Mouse (Mus musculus) lung, embryonic 15.5 days (tissue): ENCODE measurements around the gene Tmem132d. TPM values are rescaled to one million over a fixed set of nuclear protein-coding genes. Genes with fewer than 3 reads are reported as not detected.

Experiments used
- ATAC-seq: fragments of 200-750 bp; cut with Nextera tagmentation; 2 replicates; pipeline ENCODE4 v1.8.0; 2017; ENCODE audit warnings: moderate number of reproducible peaks, borderline replicate concordance; ENCODE audit not compliant: low FRiP score, low TSS enrichment; ENCODE audit errors: extremely low read depth
- H3K27ac ChIP-seq: fragments of 300-500 bp; sonication (generic); 2 replicates; pipeline ENCODE4 v1.5.1; 2015; ENCODE audit warnings: moderate library complexity, mild to moderate bottlenecking, inconsistent platforms
- H3K27me3 ChIP-seq: fragments of 300-500 bp; sonication (generic); 2 replicates; pipeline ENCODE4 v1.6.1; 2015; ENCODE audit warnings: inconsistent platforms
- H3K36me3 ChIP-seq: fragments of 300-500 bp; sonication (generic); 2 replicates; pipeline ENCODE4 v1.6.1; 2015; ENCODE audit warnings: inconsistent platforms
- H3K4me1 ChIP-seq: fragments of 300-500 bp; sonication (generic); 2 replicates; pipeline ENCODE4 v1.6.1; 2015; ENCODE audit warnings: inconsistent platforms
- H3K4me2 ChIP-seq: fragments of 300-500 bp; sonication (generic); 2 replicates; pipeline ENCODE4 v1.6.1; 2015; ENCODE audit warnings: inconsistent platforms, mild to moderate bottlenecking, moderate library complexity
- H3K4me3 ChIP-seq: fragments of 300-500 bp; sonication (generic); 2 replicates; pipeline ENCODE4 v1.5.1; 2015; ENCODE audit warnings: mild to moderate bottlenecking, inconsistent platforms
- H3K9ac ChIP-seq: fragments of 300-500 bp; sonication (generic); 2 replicates; pipeline ENCODE4 v1.6.1; 2015; ENCODE audit warnings: inconsistent platforms
- H3K9me3 ChIP-seq: fragments of 300-500 bp; sonication (generic); 2 replicates; pipeline ENCODE4 v1.6.1; 2016; ENCODE audit warnings: inconsistent platforms
- WGBS: fragments of 180-500 bp; shearing (Covaris S2); methylation state at CpG from one replicate; pipeline ENCODE4 v1.1.7; 2015; 5-methylcytosine and 5-hydroxymethylcytosine counted together
- polyA plus RNA-seq: library from polyadenylated mRNA; unstranded; fragments of >200 nt; fragmentation: Nextera tagmentation; extraction: Ambion mirVana; gene quantifications from 2 replicates; pipeline ENCODE4 v1.2.1, GENCODE M21; 2015

Gene Tmem132d
- polyA plus RNA-seq, 1 experiment from 2014 or later = 2.3 TPM

DNA sequence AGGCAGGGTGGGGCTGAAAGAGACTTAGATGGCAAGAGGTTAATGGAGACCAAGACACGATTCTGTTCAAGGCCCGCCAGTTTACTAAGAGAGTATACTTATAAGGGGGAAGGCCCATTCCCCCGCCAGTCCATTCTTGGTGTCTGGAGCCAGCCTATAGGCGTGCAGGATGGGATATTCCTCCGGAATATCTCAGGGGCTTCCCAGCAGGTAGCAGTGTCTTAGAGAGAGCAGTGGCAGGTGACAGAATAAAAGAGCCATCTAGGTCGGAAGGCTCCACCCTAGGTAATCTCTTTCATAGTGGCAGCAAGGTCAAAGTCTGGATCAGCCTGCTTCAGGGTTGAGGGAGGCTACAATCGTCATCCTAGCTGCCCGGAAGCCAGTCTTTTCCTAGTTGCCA, 102.5 kb downstream of the Tmem132d start:
- H3K27ac ChIP-seq = no peak overlapping the region
- no peak overlapping the region for H3K4me2 ChIP-seq
- no peaks in the 10 kb centered on the region for H3K36me3 ChIP-seq
- no peak overlapping the region for H3K9ac ChIP-seq
- ATAC-seq = no peak
- no peak overlapping the region for H3K4me3 ChIP-seq
- H3K4me1 ChIP-seq = no peaks in the 10 kb centered on the region
- H3K27me3 ChIP-seq = no peaks in the 10 kb centered on the region
- 85% methylated on average over 8 of the region's 8 CpGs for WGBS
- no peaks in the 10 kb centered on the region for H3K9me3 ChIP-seq

GRCm38 (mm10) chr5:128302387-128302786, 130.5 kb downstream of the Tmem132d start:
- no peak overlapping the region for H3K9ac ChIP-seq
- no peaks in the 10 kb centered on the region for H3K4me1 ChIP-seq
- no peak for ATAC-seq
- WGBS = 76% methylated on average over 2 of the region's 2 CpGs
- no peaks in the 10 kb centered on the region for H3K27me3 ChIP-seq
- H3K4me3 ChIP-seq = no peak overlapping the region
- H3K36me3 ChIP-seq = no peaks in the 10 kb centered on the region
- H3K9me3 ChIP-seq = no peaks in the 10 kb centered on the region
- no peak overlapping the region for H3K27ac ChIP-seq
- no peak overlapping the region for H3K4me2 ChIP-seq

GRCm38 (mm10) chr5:128291191-128291590, 141.7 kb downstream of the Tmem132d start:
- Histone ChIP-seq H3K27ac (no peak overlapping the region), H3K4me1 (no peaks in the 10 kb centered on the region), H3K4me2 (no peak overlapping the region), H3K27me3 (no peaks in the 10 kb centered on the region), H3K36me3 (no peaks in the 10 kb centered on the region), H3K9ac (no peak overlapping the region), H3K4me3 (no peak overlapping the region), H3K9me3 (no peaks in the 10 kb centered on the region)
- WGBS = 35% methylated on average over 2 of the region's 2 CpGs
- no peak for ATAC-seq

GRCm38 (mm10) chr5:128273255-128273654, 159.6 kb downstream of the Tmem132d start:
- Histone ChIP-seq H3K27me3 (no peaks in the 10 kb centered on the region), H3K4me1 (no peaks in the 10 kb centered on the region), H3K9me3 (no peaks in the 10 kb centered on the region), H3K36me3 (no peaks in the 10 kb centered on the region), H3K9ac (no peak overlapping the region), H3K4me2 (no peak overlapping the region), H3K27ac (no peak overlapping the region), H3K4me3 (no peak overlapping the region)
- 68% methylated on average over 6 of the region's 6 CpGs for WGBS
- ATAC-seq = no peak

- Histone ChIP-seq H3K27ac (no peak overlapping the region), H3K4me3 (no peak overlapping the region), H3K4me1 (no peaks in the 10 kb centered on the region), H3K27me3 (no peaks in the 10 kb centered on the region), H3K9ac (no peak overlapping the region), H3K36me3 (no peaks in the 10 kb centered on the region), H3K4me2 (no peak overlapping the region), H3K9me3 (no peaks in the 10 kb centered on the region; the same call in 1 of the 2 replicates)
- ATAC-seq = no peak
- 91% methylated on average over 6 of the region's 6 CpGs for WGBS
These were observed 165.5 kb downstream of the Tmem132d start for GRCm38 (mm10) chr5:128267366-128267765.

- Histone ChIP-seq H3K4me2 (no peak overlapping the region), H3K27ac (no peak overlapping the region), H3K4me1 (no peaks in the 10 kb centered on the region), H3K4me3 (no peak overlapping the region), H3K27me3 (no peaks in the 10 kb centered on the region), H3K36me3 (no peaks in the 10 kb centered on the region), H3K9ac (no peak overlapping the region), H3K9me3 (no peaks in the 10 kb centered on the region)
- 51% methylated on average over 4 of the region's 4 CpGs for WGBS
- no peak for ATAC-seq
These were observed 188.7 kb downstream of the Tmem132d start for GRCm38 (mm10) chr5:128244219-128244618.

DNA sequence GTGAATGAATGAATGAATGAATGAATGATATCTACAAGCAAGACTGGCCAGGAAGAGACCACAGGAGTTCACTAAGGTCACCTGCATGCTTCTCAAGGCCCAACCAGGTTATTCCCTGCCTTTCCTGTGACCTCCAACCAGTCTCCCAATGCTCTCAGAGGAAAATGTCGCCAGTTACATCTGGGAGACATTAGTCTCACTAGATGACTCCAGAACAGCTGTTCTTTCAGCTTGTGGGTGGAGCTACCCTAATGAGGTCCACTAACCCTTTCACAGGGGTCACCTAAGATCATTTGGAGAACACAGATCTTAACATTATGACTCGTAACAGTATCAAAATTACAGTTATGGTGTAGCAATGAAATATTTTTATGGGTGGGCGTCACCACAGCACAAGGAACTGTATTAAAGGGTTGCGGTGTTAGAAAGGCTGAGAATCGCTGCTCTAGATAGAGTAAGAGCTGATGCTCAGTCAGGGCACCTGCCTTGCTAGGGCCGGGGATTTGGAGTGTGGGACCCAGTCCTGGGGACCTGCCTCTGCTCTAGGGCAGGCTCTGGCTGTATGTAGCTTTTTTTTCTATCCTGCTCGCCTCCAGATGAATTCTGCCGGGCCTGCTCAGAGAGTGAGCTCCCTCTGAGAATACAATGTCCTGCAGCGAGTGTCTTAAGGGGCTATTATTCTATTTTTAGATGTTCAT, 196.1 kb downstream of the Tmem132d start:
- H3K27me3 ChIP-seq = no peaks in the 10 kb centered on the region
- WGBS = 57% methylated on average over 9 of the region's 9 CpGs
- no peak for ATAC-seq
- no peak overlapping the region for H3K27ac ChIP-seq
- H3K9me3 ChIP-seq = no peaks in the 10 kb centered on the region
- H3K4me2 ChIP-seq = no peak overlapping the region
- no peak overlapping the region for H3K9ac ChIP-seq
- no peak overlapping the region for H3K4me3 ChIP-seq
- no peaks in the 10 kb centered on the region for H3K36me3 ChIP-seq
- no peaks in the 10 kb centered on the region for H3K4me1 ChIP-seq

DNA sequence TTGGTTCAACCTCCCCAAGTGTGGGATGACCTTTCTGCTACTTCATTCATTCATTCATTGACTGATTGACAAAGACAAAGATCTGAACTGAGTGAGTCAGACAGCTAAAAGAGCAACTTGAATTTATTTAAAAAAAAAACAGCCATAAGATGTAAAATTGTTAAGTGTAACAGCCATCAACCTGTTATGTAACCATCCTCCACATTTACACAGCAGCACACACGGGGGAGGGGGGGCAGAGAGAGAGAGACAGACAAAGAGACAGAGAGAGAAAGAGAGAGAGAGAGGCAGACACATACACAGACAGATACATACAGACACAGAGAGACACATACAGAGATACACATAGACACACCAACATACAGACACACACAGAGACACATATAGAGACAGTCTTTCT, 197.3 kb downstream of the Tmem132d start:
- no peaks in the 10 kb centered on the region for H3K27me3 ChIP-seq
- no peaks in the 10 kb centered on the region for H3K9me3 ChIP-seq
- no peak overlapping the region for H3K4me3 ChIP-seq
- 50% methylated on average over 1 of the region's 1 CpGs for WGBS
- H3K9ac ChIP-seq = no peak overlapping the region
- no peak for ATAC-seq
- no peaks in the 10 kb centered on the region for H3K4me1 ChIP-seq
- no peak overlapping the region for H3K27ac ChIP-seq
- H3K4me2 ChIP-seq = no peak overlapping the region
- no peaks in the 10 kb centered on the region for H3K36me3 ChIP-seq

DNA sequence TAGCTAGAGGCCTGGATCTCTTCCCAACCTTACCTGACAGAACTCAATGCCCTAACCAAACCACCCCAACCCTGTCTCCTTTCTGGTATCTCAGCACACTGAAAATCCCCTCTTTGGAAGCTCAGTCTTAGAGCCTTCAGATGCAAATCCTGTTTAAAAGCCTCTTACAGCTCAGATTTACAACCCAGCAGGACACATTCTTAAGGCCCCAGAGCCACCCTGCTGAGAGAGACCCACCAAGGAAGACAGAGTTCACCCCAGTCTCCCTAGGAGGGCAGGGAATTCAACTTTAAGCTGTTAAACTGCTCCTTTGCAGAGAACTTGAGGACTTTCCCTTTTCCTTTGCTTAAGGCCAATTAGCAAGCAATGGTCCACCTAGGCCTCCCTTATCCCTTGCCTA, 199.8 kb downstream of the Tmem132d start:
- no peaks in the 10 kb centered on the region for H3K36me3 ChIP-seq
- no peak overlapping the region for H3K27ac ChIP-seq
- ATAC-seq = no peak
- no peak overlapping the region for H3K4me3 ChIP-seq
- no peaks in the 10 kb centered on the region for H3K27me3 ChIP-seq
- H3K9me3 ChIP-seq = no peaks in the 10 kb centered on the region
- H3K4me1 ChIP-seq = no peaks in the 10 kb centered on the region
- no peak overlapping the region for H3K9ac ChIP-seq
- no peak overlapping the region for H3K4me2 ChIP-seq

- Histone ChIP-seq H3K4me1 (no peaks in the 10 kb centered on the region), H3K4me2 (no peak overlapping the region), H3K9me3 (no peaks in the 10 kb centered on the region), H3K27ac (no peak overlapping the region), H3K27me3 (no peaks in the 10 kb centered on the region), H3K36me3 (no peaks in the 10 kb centered on the region), H3K4me3 (no peak overlapping the region), H3K9ac (no peak overlapping the region)
- ATAC-seq = no peak
These were observed 214.6 kb downstream of the Tmem132d start for GRCm38 (mm10) chr5:128218281-128218680.

GRCm38 (mm10) chr5:128211125-128211524, 221.8 kb downstream of the Tmem132d start:
- Histone ChIP-seq H3K4me1 (no peaks in the 10 kb centered on the region), H3K4me2 (no peak overlapping the region), H3K4me3 (no peak overlapping the region), H3K36me3 (no peaks in the 10 kb centered on the region), H3K27ac (no peak overlapping the region), H3K9me3 (no peaks in the 10 kb centered on the region), H3K27me3 (no peaks in the 10 kb centered on the region), H3K9ac (no peak overlapping the region)
- 86% methylated on average over 5 of the region's 5 CpGs for WGBS
- ATAC-seq = no peak

DNA sequence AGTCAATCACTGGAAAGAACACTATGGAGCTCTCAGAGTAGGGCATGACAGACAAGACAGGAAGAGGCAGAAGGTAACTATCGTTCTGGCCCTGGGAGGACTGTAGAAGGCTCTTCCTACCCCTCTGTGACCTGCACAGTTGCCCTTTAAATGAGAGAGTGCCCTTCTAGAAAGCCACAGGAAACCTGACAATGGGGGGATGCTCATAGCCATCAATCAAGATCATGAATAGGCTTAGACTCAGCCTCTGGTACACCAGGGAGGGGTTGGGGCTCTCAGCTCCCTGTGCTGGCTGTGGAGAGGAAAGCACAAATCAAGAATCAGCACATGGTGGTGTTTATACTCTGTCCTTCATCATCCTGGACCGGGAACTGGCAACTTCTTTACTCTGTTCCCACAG, 227.2 kb downstream of the Tmem132d start:
- H3K4me3 ChIP-seq = no peak overlapping the region
- H3K9ac ChIP-seq = no peak overlapping the region
- H3K4me1 ChIP-seq = peaks cover 9% of the 10 kb centered on the region; the same call in 1 of the 2 replicates
- no peaks in the 10 kb centered on the region for H3K9me3 ChIP-seq
- no peak overlapping the region for H3K4me2 ChIP-seq
- H3K36me3 ChIP-seq = no peaks in the 10 kb centered on the region
- WGBS = 31% methylated on average over 2 of the region's 2 CpGs
- H3K27me3 ChIP-seq = no peaks in the 10 kb centered on the region
- no peak for ATAC-seq
- no peak overlapping the region for H3K27ac ChIP-seq
